Mouse (Mus musculus) kidney, embryonic 16.5 days (tissue): Measurements from ENCODE around the gene Gm3336. TPM values are rescaled to one million over a fixed set of nuclear protein-coding genes. Genes with fewer than 3 reads are reported as not detected.
A peak's percentile ranks its signal among the peaks of the same experiment; 100 is the strongest.

ENCODE experiments used
- ATAC-seq: fragments of 200-750 bp; cut with Nextera tagmentation; 2 replicates; pipeline ENCODE4 v1.8.0; 2017; ENCODE audit warnings: moderate TSS enrichment; ENCODE audit not compliant: low FRiP score, low TSS enrichment
- H3K27ac ChIP-seq: fragments of 300-500 bp; sonication (generic); 2 replicates; pipeline ENCODE4 v1.5.1; 2014; ENCODE audit warnings: low read length
- H3K27me3 ChIP-seq: fragments of 300-500 bp; sonication (generic); 2 replicates; pipeline ENCODE4 v1.6.1; 2014; ENCODE audit warnings: low read length, control low read depth, mixed read lengths; ENCODE audit not compliant: insufficient read depth
- H3K36me3 ChIP-seq: fragments of 300-500 bp; sonication (generic); 2 replicates; pipeline ENCODE4 v1.6.1; 2014; ENCODE audit warnings: low read length, control low read depth, mixed read lengths; ENCODE audit not compliant: insufficient read depth
- H3K4me1 ChIP-seq: fragments of 300-500 bp; sonication (generic); 2 replicates; pipeline ENCODE4 v1.6.1; 2014; ENCODE audit warnings: low read length, control low read depth, mixed read lengths; ENCODE audit not compliant: insufficient read depth
- H3K4me2 ChIP-seq: fragments of 300-500 bp; sonication (generic); replicated peaks from 2 replicates; pipeline ENCODE4 v1.6.1; 2014; ENCODE audit warnings: low read depth, low read length
- H3K4me3 ChIP-seq: fragments of 300-500 bp; sonication (generic); 2 replicates; pipeline ENCODE4 v1.5.1; 2014; ENCODE audit warnings: mild to moderate bottlenecking, low read length
- H3K9ac ChIP-seq: fragments of 300-500 bp; sonication (generic); replicated peaks from 2 replicates; pipeline ENCODE4 v1.6.1; 2014; ENCODE audit warnings: low read length
- H3K9me3 ChIP-seq: fragments of 300-500 bp; sonication (generic); 2 replicates; pipeline ENCODE4 v1.6.1; 2016; ENCODE audit warnings: low read length, control low read depth
- WGBS: fragments of 180-500 bp; shearing (Covaris S2); extraction: QIAGEN DNeasy Blood & Tissue Kit; methylation state at CpG from one replicate; pipeline ENCODE4 v1.1.7; 2014; 5-methylcytosine and 5-hydroxymethylcytosine counted together
- polyA plus RNA-seq: library from polyadenylated mRNA; unstranded; fragments of >200 nt; fragmentation: Nextera tagmentation; extraction: Ambion mirVana; gene quantifications from 2 replicates; pipeline ENCODE4 v1.2.1, GENCODE M21; 2015

Gene Gm3336
- polyA plus RNA-seq, 1 experiment from 2014 or later: 0.52 TPM

GRCm38 (mm10) chr8:70758616-70759561 lies 40.5 kb downstream of the Gm3336 start:
- WGBS: 58% methylated on average over 19 of the region's 19 CpGs
- no peak overlapping the region for H3K4me2 ChIP-seq
- ATAC-seq: no peak
- no peak overlapping the region for H3K27ac ChIP-seq
- no peaks in the 10 kb centered on the region for H3K27me3 ChIP-seq
- H3K36me3 ChIP-seq: peaks cover 21% of the 10 kb centered on the region
- peaks cover 40% of the 10 kb centered on the region for H3K4me1 ChIP-seq
- H3K9ac ChIP-seq: no peak overlapping the region
- H3K4me3 ChIP-seq: no peak overlapping the region
- no peaks in the 10 kb centered on the region for H3K9me3 ChIP-seq

- H3K4me1 ChIP-seq: peaks cover 34% of the 10 kb centered on the region
- H3K9me3 ChIP-seq: no peaks in the 10 kb centered on the region
- peak overlapping the region; percentile 83 for H3K9ac ChIP-seq
- H3K4me3 ChIP-seq: peak overlapping the region; percentile 73
- H3K36me3 ChIP-seq: peaks cover 23% of the 10 kb centered on the region
- peak overlapping the region; percentile 73 for H3K27ac ChIP-seq
- peak; percentile 24 for ATAC-seq
- WGBS: 0% methylated on average over 22 of the region's 22 CpGs
- H3K27me3 ChIP-seq: no peaks in the 10 kb centered on the region
- H3K4me2 ChIP-seq: peak overlapping the region; percentile 84
Measured at GRCm38 (mm10) chr8:70760350-70760749, 42.0 kb downstream of the Gm3336 start.

DNA sequence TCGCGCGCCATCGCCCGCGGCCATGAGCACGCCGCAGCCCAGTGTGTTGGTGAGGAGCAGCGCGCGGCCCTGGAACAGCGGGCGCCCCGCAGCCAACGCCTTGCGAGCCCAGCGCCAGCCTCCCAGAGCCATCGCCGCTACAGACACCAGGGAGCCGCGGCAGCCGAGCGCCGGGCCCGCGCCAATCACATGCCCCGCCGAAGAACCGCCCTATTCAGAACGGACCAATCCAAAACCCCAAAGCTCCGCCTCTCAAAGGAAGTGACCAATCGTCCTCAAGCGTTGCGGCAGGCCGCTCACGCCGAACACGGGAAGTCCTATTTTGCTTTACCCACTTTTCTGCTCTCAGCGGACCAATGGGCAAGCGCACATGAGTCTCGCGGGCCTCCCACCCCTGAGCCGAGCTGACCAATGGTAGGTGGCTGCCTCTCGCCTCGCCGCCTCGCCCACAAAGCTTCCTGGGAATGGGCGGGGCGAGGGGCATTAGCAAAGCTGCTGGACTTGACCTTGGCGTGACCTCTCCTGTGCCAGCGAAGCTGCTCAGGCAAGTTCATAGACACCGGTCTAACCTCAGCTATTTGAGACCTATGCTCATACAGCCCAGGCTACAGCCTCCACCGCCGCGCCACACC lies 42.5 kb downstream of the Gm3336 start, which contains the start of gene Mpv17l2:
Gene Mpv17l2, minus strand, starts transcription at position 172 of the 632 bp plus-strand sequence.
- peak within 1 kb of the TSS; percentile 80 for H3K27ac ChIP-seq
- H3K4me3 ChIP-seq: peak within 1 kb of the TSS; percentile 73
- no peaks in the 10 kb centered on the region for H3K27me3 ChIP-seq
- H3K9me3 ChIP-seq: no peaks in the 10 kb centered on the region
- H3K4me2 ChIP-seq: peak within 1 kb of the TSS; percentile 84
- peaks cover 33% of the 10 kb centered on the region for H3K4me1 ChIP-seq
- H3K36me3 ChIP-seq: peaks cover 23% of the 10 kb centered on the region
- ATAC-seq: peak; percentile 96
- under 1% methylated on average over 54 of the region's 55 CpGs for WGBS
- peak within 1 kb of the TSS; percentile 83 for H3K9ac ChIP-seq

DNA sequence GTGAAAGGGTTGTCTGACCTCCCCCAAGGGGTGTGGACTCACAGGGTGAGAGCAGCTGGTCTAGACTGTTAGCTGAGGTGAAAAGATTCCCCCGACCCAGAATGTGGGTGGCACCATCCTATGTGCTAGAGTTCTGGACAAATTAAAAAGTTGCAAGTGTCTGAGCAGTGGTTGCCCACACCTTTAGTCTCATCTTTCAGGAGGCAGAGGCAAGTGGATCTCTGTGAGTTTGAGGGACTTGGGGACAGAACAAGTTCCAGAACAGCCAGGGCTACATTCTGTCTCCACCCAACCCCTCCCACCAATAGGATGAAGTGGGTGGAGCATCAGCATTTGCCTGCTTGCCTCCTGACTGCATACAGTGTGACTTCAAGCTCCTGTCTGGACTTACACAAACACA lies 43.8 kb downstream of the Gm3336 start:
- Histone ChIP-seq H3K4me1 (peaks cover 43% of the 10 kb centered on the region), H3K36me3 (peaks cover 13% of the 10 kb centered on the region), H3K27me3 (no peaks in the 10 kb centered on the region), H3K9me3 (no peaks in the 10 kb centered on the region), H3K4me2 (no peak overlapping the region), H3K4me3 (no peak overlapping the region), H3K9ac (no peak overlapping the region), H3K27ac (no peak overlapping the region)
- 63% methylated on average over 1 of the region's 1 CpGs for WGBS
- no peak for ATAC-seq

GRCm38 (mm10) chr8:70763354-70763753 lies 45.0 kb downstream of the Gm3336 start:
- peaks cover 46% of the 10 kb centered on the region for H3K4me1 ChIP-seq
- ATAC-seq: no peak
- H3K4me2 ChIP-seq: no peak overlapping the region
- no peak overlapping the region for H3K27ac ChIP-seq
- H3K9ac ChIP-seq: no peak overlapping the region
- WGBS: 4% methylated on average over 3 of the region's 3 CpGs
- H3K27me3 ChIP-seq: no peaks in the 10 kb centered on the region
- H3K9me3 ChIP-seq: no peaks in the 10 kb centered on the region
- H3K36me3 ChIP-seq: peaks cover 11% of the 10 kb centered on the region
- H3K4me3 ChIP-seq: no peak overlapping the region

- 85% methylated on average over 8 of the region's 8 CpGs for WGBS
- H3K4me3 ChIP-seq: no peak overlapping the region
- no peak overlapping the region for H3K27ac ChIP-seq
- no peak for ATAC-seq
- H3K4me1 ChIP-seq: peaks cover 39% of the 10 kb centered on the region
- H3K9me3 ChIP-seq: no peaks in the 10 kb centered on the region
- no peak overlapping the region for H3K4me2 ChIP-seq
- H3K9ac ChIP-seq: no peak overlapping the region
- no peaks in the 10 kb centered on the region for H3K27me3 ChIP-seq
- H3K36me3 ChIP-seq: peaks cover 18% of the 10 kb centered on the region
Measured at GRCm38 (mm10) chr8:70764026-70764425, 45.7 kb downstream of the Gm3336 start.

GRCm38 (mm10) chr8:70764676-70765075 lies 46.3 kb downstream of the Gm3336 start:
- Histone ChIP-seq H3K9ac (no peak overlapping the region), H3K4me3 (no peak overlapping the region), H3K4me1 (peaks cover 33% of the 10 kb centered on the region), H3K27me3 (no peaks in the 10 kb centered on the region), H3K27ac (no peak overlapping the region), H3K36me3 (peaks cover 20% of the 10 kb centered on the region), H3K9me3 (no peaks in the 10 kb centered on the region), H3K4me2 (no peak overlapping the region)
- 88% methylated on average over 13 of the region's 13 CpGs for WGBS
- ATAC-seq: no peak

GRCm38 (mm10) chr8:70765329-70765728 lies 47.0 kb downstream of the Gm3336 start:
- H3K9me3 ChIP-seq: no peaks in the 10 kb centered on the region
- H3K27ac ChIP-seq: peak overlapping the region; percentile 76; the same call in 1 of the 2 replicates
- 69% methylated on average over 9 of the region's 9 CpGs for WGBS
- H3K27me3 ChIP-seq: no peaks in the 10 kb centered on the region
- no peak for ATAC-seq
- H3K4me1 ChIP-seq: peaks cover 26% of the 10 kb centered on the region
- peak overlapping the region; percentile 92 for H3K4me2 ChIP-seq
- H3K9ac ChIP-seq: peak overlapping the region; percentile 70
- H3K4me3 ChIP-seq: peak overlapping the region; percentile 57
- peaks cover 22% of the 10 kb centered on the region for H3K36me3 ChIP-seq

- Histone ChIP-seq H3K9ac (peak overlapping the region; percentile 70), H3K9me3 (no peaks in the 10 kb centered on the region), H3K4me1 (peaks cover 25% of the 10 kb centered on the region), H3K4me2 (peak overlapping the region; percentile 92), H3K27ac (peak overlapping the region; percentile 76), H3K27me3 (no peaks in the 10 kb centered on the region), H3K36me3 (peaks cover 28% of the 10 kb centered on the region), H3K4me3 (peak overlapping the region; percentile 57)
- no peak for ATAC-seq
- WGBS: under 1% methylated on average over 33 of the region's 34 CpGs
Measured at GRCm38 (mm10) chr8:70765838-70766570, 47.7 kb downstream of the Gm3336 start.
